ENCODE assay signal across 34 mouse cellular contexts in the genomic region with DNA sequence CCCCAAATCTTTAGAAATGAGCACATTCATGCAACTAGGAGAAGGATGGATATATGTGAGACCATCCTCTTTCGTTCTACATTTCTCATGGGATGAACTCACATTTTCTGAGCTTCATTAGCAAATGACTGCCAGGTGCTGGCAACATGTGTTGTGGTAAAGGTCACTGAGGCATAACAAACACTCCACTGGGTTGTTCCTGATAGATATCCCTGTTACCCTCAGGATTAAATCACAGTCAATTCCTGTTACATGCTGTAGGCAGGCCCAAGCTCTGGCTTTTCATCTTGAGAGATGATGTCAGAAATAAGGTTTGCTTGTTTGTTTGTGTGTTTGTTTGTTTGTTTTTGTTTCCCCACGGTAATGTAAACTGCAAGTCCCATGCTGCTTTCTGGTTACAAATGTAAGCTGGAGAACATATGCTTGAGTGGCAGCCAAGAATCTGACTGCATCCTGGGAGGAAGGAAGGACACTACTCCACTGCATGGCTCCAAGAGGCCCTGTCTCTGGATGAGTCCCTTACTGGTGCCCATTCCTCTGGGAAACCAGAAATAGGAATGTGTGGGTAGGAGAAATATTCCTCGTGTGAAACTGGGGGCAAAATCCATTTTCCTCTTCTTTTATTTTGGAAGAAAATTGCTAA.
DNase-seq lines count a peak whose midpoint lies in the region; ATAC-seq and TF ChIP-seq lines count a peak whose summit lies in the region.
"Had no signal": no experiment of that assay in that cellular context is flagged by ENCODE, and none has a peak within 500 bp of the region (broad histone marks: within the 10 kb centered on the region; RNA-seq: fewer than 3 reads in every experiment).

No protein-coding gene starts in this region.

- H3K4me2 ChIP-seq in hindbrain, embryonic 15.5 days: no peak overlapping the region
- H3K4me2 ChIP-seq in hindbrain, embryonic 13.5 days: no peak overlapping the region
- no peak overlapping the region for H3K4me2 ChIP-seq in lung, embryonic 14.5 days
- H3K4me2 ChIP-seq: embryonic facial prominence, embryonic 13.5 days; heart, embryonic 13.5 days; limb, embryonic 12.5 days; liver, embryonic 12.5 days; neural tube, embryonic 15.5 days had no signal

- no peak for TF ChIP-seq CTCF in lung, embryonic 14.5 days (IDR thresholded peaks at IDR 0.05; ENCODE audit: low read depth)

- DNase-seq in cerebellum, postnatal 10 days: peak; percentile 35 to 37
- no peak for DNase-seq in cerebellum, adult 11-12 months
- DNase-seq in lung, embryonic 14.5 days: peak; percentile 36
- DNase-seq in lung, postnatal 36 days: no peak
- no peak for DNase-seq in right cerebral cortex, postnatal 36 days (ENCODE audit: low spot score in 2 of 2)
- DNase-seq: adrenal gland, postnatal 14 days; cerebellum, adult 9-11 months; embryo, embryonic 11 days; gastrocnemius, adult 2 months; gastrocnemius, postnatal 36 days; heart, postnatal 10 days; kidney, adult 11 months; kidney, postnatal 14 days; layer of hippocampus, adult 9-11 months; liver, postnatal 0 days; midbrain, embryonic 14.5 days; right cerebral cortex, adult 18-20 months; right cerebral cortex, postnatal 4 days; thymus, adult 18-20 months; thymus, postnatal 25 days had no signal

- H3K27ac ChIP-seq in hindbrain, embryonic 15.5 days (replicated peaks): no peak overlapping the region
- no peak overlapping the region for H3K27ac ChIP-seq in hindbrain, embryonic 13.5 days
- no peak overlapping the region for H3K27ac ChIP-seq in lung, embryonic 14.5 days (ENCODE audit: low read depth)
- H3K27ac ChIP-seq: embryonic facial prominence, embryonic 13.5 days; gastrocnemius, adult 2 months; heart, embryonic 13.5 days; limb, embryonic 12.5 days; liver, embryonic 12.5 days; macrophage; neural tube, embryonic 15.5 days; stomach, postnatal 0 days had no signal

- no peaks in the 10 kb centered on the region for H3K4me1 ChIP-seq in hindbrain, embryonic 15.5 days (replicated peaks)
- no peaks in the 10 kb centered on the region for H3K4me1 ChIP-seq in hindbrain, embryonic 13.5 days (replicated peaks)
- no peaks in the 10 kb centered on the region for H3K4me1 ChIP-seq in lung, embryonic 14.5 days (ENCODE audit: insufficient read depth)
- H3K4me1 ChIP-seq: embryonic facial prominence, embryonic 13.5 days; limb, embryonic 12.5 days; liver, embryonic 12.5 days; neural tube, embryonic 15.5 days had no signal

- H3K9me3 ChIP-seq in hindbrain, embryonic 15.5 days: no peaks in the 10 kb centered on the region
- H3K9me3 ChIP-seq in hindbrain, embryonic 13.5 days: no peaks in the 10 kb centered on the region
- H3K9me3 ChIP-seq in lung, embryonic 14.5 days (ENCODE audit: low read depth, low read length): no peaks in the 10 kb centered on the region
- H3K9me3 ChIP-seq: embryonic facial prominence, embryonic 13.5 days; heart, embryonic 13.5 days; limb, embryonic 12.5 days; liver, embryonic 12.5 days; neural tube, embryonic 15.5 days had no signal

- 65% methylated on average over 3 of the region's 3 CpGs for WGBS in hindbrain, embryonic 15.5 days
- 71% methylated on average over 3 of the region's 3 CpGs for WGBS in hindbrain, embryonic 13.5 days
- 54% methylated on average over 3 of the region's 3 CpGs for WGBS in lung, embryonic 14.5 days

- H3K36me3 ChIP-seq in hindbrain, embryonic 15.5 days: no peaks in the 10 kb centered on the region
- no peaks in the 10 kb centered on the region for H3K36me3 ChIP-seq in hindbrain, embryonic 13.5 days
- H3K36me3 ChIP-seq in lung, embryonic 14.5 days (ENCODE audit: insufficient read depth): no peaks in the 10 kb centered on the region
- H3K36me3 ChIP-seq: embryonic facial prominence, embryonic 13.5 days; heart, embryonic 13.5 days; limb, embryonic 12.5 days; liver, embryonic 12.5 days; neural tube, embryonic 15.5 days had no signal

- H3K9ac ChIP-seq in hindbrain, embryonic 15.5 days: no peak overlapping the region
- H3K9ac ChIP-seq in hindbrain, embryonic 13.5 days: no peak overlapping the region
- H3K9ac ChIP-seq in lung, embryonic 14.5 days: no peak overlapping the region
- H3K9ac ChIP-seq: embryonic facial prominence, embryonic 13.5 days; heart, embryonic 13.5 days; limb, embryonic 12.5 days; liver, embryonic 12.5 days; liver, postnatal 0 days; neural tube, embryonic 15.5 days had no signal

- no peaks in the 10 kb centered on the region for H3K27me3 ChIP-seq in hindbrain, embryonic 15.5 days
- no peaks in the 10 kb centered on the region for H3K27me3 ChIP-seq in hindbrain, embryonic 13.5 days
- no peaks in the 10 kb centered on the region for H3K27me3 ChIP-seq in lung, embryonic 14.5 days (ENCODE audit: insufficient read depth, low read length)
- H3K27me3 ChIP-seq: embryonic facial prominence, embryonic 13.5 days; heart, embryonic 13.5 days; limb, embryonic 12.5 days; liver, embryonic 12.5 days; neural tube, embryonic 15.5 days; Patski had no signal

- no peak overlapping the region for H3K4me3 ChIP-seq in hindbrain, embryonic 15.5 days
- no peak overlapping the region for H3K4me3 ChIP-seq in hindbrain, embryonic 13.5 days
- H3K4me3 ChIP-seq in lung, embryonic 14.5 days (ENCODE audit: low read depth, low read length): no peak overlapping the region
- H3K4me3 ChIP-seq: embryonic facial prominence, embryonic 13.5 days; erythroblast, embryonic 14.5 days; gastrocnemius, adult 2 months; heart, embryonic 13.5 days; limb, embryonic 12.5 days; liver, embryonic 12.5 days; neural tube, embryonic 15.5 days had no signal

- ATAC-seq in hindbrain, embryonic 15.5 days (ENCODE audit: low FRiP score, low read depth): peak; percentile 56
- no peak for ATAC-seq in hindbrain, embryonic 13.5 days (ENCODE audit: low FRiP score)
- ATAC-seq in lung, embryonic 14.5 days (ENCODE audit: insufficient read depth): peak; percentile 41; the same call in 1 of the 2 replicates
- ATAC-seq: forebrain, embryonic 16.5 days; inflammation-experienced regulatory T-cells, adult 6 months; liver, embryonic 12.5 days; liver, postnatal 0 days; lung, postnatal 0 days; Patski had no signal

Comparison
In these comparisons a context has a peak if more than half of its experiments do, and no peak if none do; other contexts are left out.
1. DNase-seq: peak in cerebellum, postnatal 10 days (2 of 2) and lung, embryonic 14.5 days (single experiment); none in cerebellum, adult 11-12 months (single experiment), lung, postnatal 36 days (single experiment) and right cerebral cortex, postnatal 36 days (0 of 2).